ENCODE assay signal across 15 mouse cellular contexts in genomic region chr16:72239631-72240030, GRCm38 (mm10).
"Had no signal": no experiment of that assay in that cellular context is flagged by ENCODE, and none has a peak within 500 bp of the region (broad histone marks: within the 10 kb centered on the region; RNA-seq: fewer than 3 reads in every experiment).

No protein-coding gene starts in this region.

- H3K4me3 ChIP-seq: left cerebral cortex, adult 2 months; limb, embryonic 15.5 days; liver, embryonic 12.5 days; midbrain, embryonic 12.5 days; neural tube, embryonic 13.5 days had no signal

- H3K27ac ChIP-seq: left cerebral cortex, adult 2 months; limb, embryonic 15.5 days; liver, embryonic 12.5 days; macrophage; midbrain, embryonic 12.5 days; neural tube, embryonic 13.5 days had no signal

- H3K4me1 ChIP-seq: limb, embryonic 15.5 days; liver, embryonic 12.5 days had no signal

- H3K9me3 ChIP-seq: limb, embryonic 15.5 days; liver, embryonic 12.5 days; midbrain, embryonic 12.5 days; neural tube, embryonic 13.5 days had no signal

- H3K36me3 ChIP-seq: limb, embryonic 15.5 days; liver, embryonic 12.5 days; midbrain, embryonic 12.5 days; neural tube, embryonic 13.5 days had no signal

- DNase-seq: kidney, adult 8-10 months; kidney, postnatal 25 days; lung, embryonic 14.5 days; lung, postnatal 10 days; retina, postnatal 1 day; right cerebral cortex, postnatal 4 days; spleen, adult 18-20 months; thymus, adult 18-20 months; thymus, postnatal 14 days had no signal

- H3K27me3 ChIP-seq: limb, embryonic 15.5 days; liver, embryonic 12.5 days; midbrain, embryonic 12.5 days; neural tube, embryonic 13.5 days had no signal
